ENCODE assay signal across 20 mouse cellular contexts in the genomic region with DNA sequence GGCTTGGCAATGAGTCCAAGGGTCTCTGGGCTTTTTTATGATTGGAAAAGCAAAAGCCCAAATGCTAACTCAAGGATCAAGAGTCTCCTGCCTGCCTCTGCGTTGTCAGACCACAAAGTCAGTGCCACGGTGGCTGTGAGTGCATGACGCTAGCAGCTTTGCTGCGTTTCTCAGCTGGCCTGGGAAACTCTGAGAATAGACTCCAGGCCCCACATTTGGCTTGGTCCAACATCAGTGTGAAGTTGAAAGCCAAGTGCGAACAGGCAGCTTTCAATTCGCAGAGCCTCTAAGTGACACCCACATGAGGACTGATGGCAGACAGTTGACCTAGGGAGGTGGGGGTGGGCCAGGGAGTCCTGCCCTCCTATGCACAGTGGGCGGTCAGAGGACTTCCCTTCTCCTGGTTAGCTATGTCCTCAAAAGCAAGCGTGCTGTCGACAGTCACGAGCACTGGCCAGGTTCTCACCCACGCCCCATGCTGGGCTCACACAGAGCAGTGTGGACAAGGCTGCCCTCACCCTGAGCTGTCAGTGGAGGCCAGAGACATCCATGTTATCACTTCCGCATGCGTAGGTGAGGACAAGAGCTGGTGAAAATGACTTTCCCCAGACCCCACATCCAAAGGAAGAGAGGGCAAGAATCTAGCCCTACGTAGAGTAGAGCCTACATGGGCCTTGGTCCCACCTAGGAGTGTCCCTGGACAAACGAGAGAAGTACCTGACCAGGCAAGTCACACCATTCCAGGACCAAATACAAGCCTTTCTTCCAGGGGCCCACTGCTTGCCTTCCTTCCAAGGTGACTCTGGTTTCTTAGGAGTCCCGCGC. TPM values are rescaled to one million over a fixed set of nuclear protein-coding genes. Genes with fewer than 3 reads are reported as not detected.
A peak's percentile ranks its signal among the peaks of the same experiment; 100 is the strongest.
DNase-seq lines count a peak whose midpoint lies in the region; ATAC-seq lines count a peak whose summit lies in the region.
"Had no signal": no experiment of that assay in that cellular context is flagged by ENCODE, and none has a peak within 500 bp of the region (broad histone marks: within the 10 kb centered on the region; RNA-seq: fewer than 3 reads in every experiment).

No protein-coding gene starts in this region.

- H3K9me3 ChIP-seq in heart, embryonic 11.5 days (replicated peaks; ENCODE audit: control insufficient read depth, low read length) = no peaks in the 10 kb centered on the region
- 0 out of 2 replicates have a peak, but pooled peaks cover 3% of the 10 kb centered on the region for H3K9me3 ChIP-seq in lung, embryonic 16.5 days (ENCODE audit: control insufficient read depth, low read length)
- 0 out of 2 replicates have a peak, but pooled peaks cover 3% of the 10 kb centered on the region for H3K9me3 ChIP-seq in limb, embryonic 13.5 days
- H3K9me3 ChIP-seq: midbrain, embryonic 13.5 days had no signal

- no peak overlapping the region for H3K9ac ChIP-seq in heart, embryonic 11.5 days (ENCODE audit: low read depth, low read length)
- H3K9ac ChIP-seq in lung, embryonic 16.5 days (ENCODE audit: low read length) = no peak overlapping the region
- H3K9ac ChIP-seq in limb, embryonic 13.5 days = no peak overlapping the region
- H3K9ac ChIP-seq: liver, postnatal 0 days; midbrain, embryonic 13.5 days had no signal

- H3K4me3 ChIP-seq in heart, embryonic 11.5 days (ENCODE audit: low read depth, low read length) = no peak overlapping the region
- no peak overlapping the region for H3K4me3 ChIP-seq in lung, embryonic 16.5 days (ENCODE audit: low read length)
- H3K4me3 ChIP-seq in limb, embryonic 13.5 days = no peak overlapping the region
- H3K4me3 ChIP-seq: erythroblast, embryonic 14.5 days; midbrain, embryonic 13.5 days had no signal

- H3K27ac ChIP-seq in heart, embryonic 11.5 days (ENCODE audit: low read depth, low read length) = peak overlapping the region; percentile 68
- H3K27ac ChIP-seq in lung, embryonic 16.5 days (ENCODE audit: low read length) = peak overlapping the region; percentile 31
- H3K27ac ChIP-seq in limb, embryonic 13.5 days = peak overlapping the region; percentile 48
- H3K27ac ChIP-seq: midbrain, embryonic 13.5 days had no signal

- 0 out of 2 replicates have a peak, but pooled peaks cover 3% of the 10 kb centered on the region for H3K27me3 ChIP-seq in heart, embryonic 11.5 days (ENCODE audit: control insufficient read depth, insufficient read depth, low read length)
- H3K27me3 ChIP-seq in lung, embryonic 16.5 days (ENCODE audit: control insufficient read depth, insufficient read depth, low read depth, low read length) = no peaks in the 10 kb centered on the region
- no peaks in the 10 kb centered on the region for H3K27me3 ChIP-seq in limb, embryonic 13.5 days

- no peaks in the 10 kb centered on the region for H3K36me3 ChIP-seq in heart, embryonic 11.5 days (ENCODE audit: control insufficient read depth, insufficient read depth, low read length)
- H3K36me3 ChIP-seq in lung, embryonic 16.5 days (ENCODE audit: control insufficient read depth, insufficient read depth, low read length) = no peaks in the 10 kb centered on the region
- H3K36me3 ChIP-seq in limb, embryonic 13.5 days = no peaks in the 10 kb centered on the region
- H3K36me3 ChIP-seq: midbrain, embryonic 13.5 days had no signal

- H3K4me1 ChIP-seq in heart, embryonic 11.5 days (ENCODE audit: control insufficient read depth, insufficient read depth, low read length) = peaks cover 17% of the 10 kb centered on the region; the same call in 1 of the 2 replicates
- H3K4me1 ChIP-seq in lung, embryonic 16.5 days (replicated peaks; ENCODE audit: control insufficient read depth, insufficient read depth, low read length) = peaks cover 11% of the 10 kb centered on the region
- peaks cover 32% of the 10 kb centered on the region for H3K4me1 ChIP-seq in limb, embryonic 13.5 days
- H3K4me1 ChIP-seq: midbrain, embryonic 13.5 days had no signal

- peak overlapping the region; percentile 19 for H3K4me2 ChIP-seq in heart, embryonic 11.5 days
- no peak overlapping the region for H3K4me2 ChIP-seq in lung, embryonic 16.5 days (ENCODE audit: low read depth, low read length)
- no peak overlapping the region for H3K4me2 ChIP-seq in limb, embryonic 13.5 days (replicated peaks)
- H3K4me2 ChIP-seq: midbrain, embryonic 13.5 days had no signal

- 38% methylated on average over 17 of the region's 17 CpGs for WGBS in heart, embryonic 11.5 days (ENCODE audit: insufficient replicate concordance)
- 66% methylated on average over 17 of the region's 17 CpGs for WGBS in lung, embryonic 16.5 days
- WGBS in limb, embryonic 13.5 days = 74% methylated on average over 17 of the region's 17 CpGs

- DNase-seq in heart, adult 8-10 months (ENCODE audit: low spot score) = no peak
- no peak for DNase-seq in lung, adult 18-20 months
- no peak for DNase-seq in layer of hippocampus, adult 9-10 months (ENCODE audit: low spot score)
- DNase-seq in gastrocnemius, adult 18-20 months (ENCODE audit: low spot score) = no peak
- DNase-seq: adrenal gland, postnatal 25 days; cerebellum, adult 9-11 months; gastrocnemius, postnatal 25 days; kidney, postnatal 10 days; liver, postnatal 0 days; thymus, adult 18-20 months had no signal

- peak; percentile 84 for ATAC-seq in heart, embryonic 11.5 days (replicated peaks; ENCODE audit: insufficient number of reproducible peaks, low FRiP score, low TSS enrichment)
- peak; percentile 44 for ATAC-seq in lung, embryonic 16.5 days (ENCODE audit: low read depth)
- peak; percentile 17 for ATAC-seq in activated CD4-positive, CD25-positive, alpha-beta regulatory T cell, adult 4 months
- no peak for ATAC-seq in limb, embryonic 13.5 days (ENCODE audit: low FRiP score, low read depth)
- ATAC-seq: forebrain, embryonic 16.5 days; intestine, embryonic 16.5 days; liver, postnatal 0 days; midbrain, embryonic 13.5 days had no signal

RNA-seq across cellular contexts. Expression of a gene that starts 5.5 kb away (rescaled TPM):
- polyA plus RNA-seq in heart, embryonic 11.5 days (2014; fragmentation: Nextera tagmentation; extraction: Ambion mirVana) = 0.51 TPM in 1 of 2 replicates, not detected in the other
- under 1 TPM in 1 of 4 experiments, not detected in 3; 0.41 TPM for total RNA-seq in heart, adult 8-10 months (2022)
- polyA plus RNA-seq in lung, embryonic 16.5 days (2015; fragmentation: Nextera tagmentation; extraction: Ambion mirVana) = not detected in 2 replicates
- 1 to 10 TPM; 3.6 to 4.4 TPM for polyA plus RNA-seq in activated CD4-positive, CD25-positive, alpha-beta regulatory T cell, adult 4 months (2017; shearing (Covaris generic))
- polyA plus RNA-seq in limb, embryonic 13.5 days (2015; fragmentation: Nextera tagmentation; extraction: Ambion mirVana) = not detected in 2 replicates
- 1 to 10 TPM; 4.2 to 4.6 TPM for total RNA-seq in gastrocnemius, adult 18-20 months (2021)
- total RNA-seq: adrenal gland, postnatal 25 days; MEL had no signal
- polyA plus RNA-seq: erythroblast, embryonic 14.5 days; forebrain, embryonic 16.5 days; intestine, embryonic 16.5 days; liver, postnatal 0 days; midbrain, embryonic 13.5 days; neural tube, embryonic 11.5 days had no signal

RNA-seq across cellular contexts. Expression of a gene that starts 15.1 kb away (rescaled TPM):
- polyA plus RNA-seq in heart, embryonic 11.5 days (2014; fragmentation: Nextera tagmentation; extraction: Ambion mirVana) = 0.14 and 0.15 TPM in 2 replicates
- under 1 TPM in 3 of 4 experiments, not detected in 1; 0.09 to 0.22 (median 0.14) TPM for total RNA-seq in heart, adult 8-10 months (2022)
- polyA plus RNA-seq in lung, embryonic 16.5 days (2015; fragmentation: Nextera tagmentation; extraction: Ambion mirVana) = 1.8 and 4.6 TPM in 2 replicates
- 10 to 100 TPM; 85.3 to 95.2 TPM for polyA plus RNA-seq in activated CD4-positive, CD25-positive, alpha-beta regulatory T cell, adult 4 months (2017; shearing (Covaris generic))
- 2.0 TPM in 2 replicates for polyA plus RNA-seq in limb, embryonic 13.5 days (2015; fragmentation: Nextera tagmentation; extraction: Ambion mirVana)
- total RNA-seq in gastrocnemius, adult 18-20 months (2021) = under 1 TPM; 0.14 to 0.23 TPM
- total RNA-seq: adrenal gland, postnatal 25 days; MEL had no signal
- polyA plus RNA-seq: erythroblast, embryonic 14.5 days; forebrain, embryonic 16.5 days; midbrain, embryonic 13.5 days had no signal

Comparison
In these comparisons a context has a peak if more than half of its experiments do, and no peak if none do; other contexts are left out.
1. RNA of a gene that starts 15.1 kb away (polyA plus RNA-seq): 85.3 to 95.2 TPM in activated CD4-positive, CD25-positive, alpha-beta regulatory T cell, adult 4 months; 2.0 TPM in limb, embryonic 13.5 days, 1.8 to 4.6 TPM in lung, embryonic 16.5 days and 0.14 to 0.15 TPM in heart, embryonic 11.5 days; every median in the first group is over 10 times any median in the second.
2. Peak in every context shown above with its lines, with median percentiles within 50 percentile points of each other: H3K27ac ChIP-seq.